Mouse (Mus musculus) embryonic facial prominence, embryonic 14.5 days (tissue): ENCODE data around the gene Tmem273. TPM values are rescaled to one million over a fixed set of nuclear protein-coding genes. Genes with fewer than 3 reads are reported as not detected.

Source experiments
- ATAC-seq: fragments of 200-750 bp; cut with Nextera tagmentation; 2 replicates; pipeline ENCODE4 v1.8.0; 2017; ENCODE audit warnings: low read depth, moderate number of reproducible peaks, moderate TSS enrichment
- DNase-seq: peaks from one replicate; pipeline ENCODE4 v3.0.0-alpha.2; 2015; ENCODE audit warnings: low spot score
- H3K27ac ChIP-seq: fragments of 300-500 bp; sonication (generic); replicated peaks from 2 replicates; pipeline ENCODE4 v1.5.1; 2014; ENCODE audit warnings: low read depth, mild to moderate bottlenecking, low read length, moderate library complexity
- H3K27me3 ChIP-seq: fragments of 300-500 bp; sonication (generic); replicated peaks from 2 replicates; pipeline ENCODE4 v1.6.1; 2014; ENCODE audit warnings: low read length; ENCODE audit not compliant: control insufficient read depth, insufficient read depth
- H3K36me3 ChIP-seq: fragments of 300-500 bp; sonication (generic); 2 replicates; pipeline ENCODE4 v1.6.1; 2014; ENCODE audit warnings: low read length, mixed read lengths; ENCODE audit not compliant: control insufficient read depth, insufficient read depth
- H3K4me1 ChIP-seq: fragments of 300-500 bp; sonication (generic); 2 replicates; pipeline ENCODE4 v1.6.1; 2014; ENCODE audit warnings: antibody characterized with exemption, low read length; ENCODE audit not compliant: control insufficient read depth, insufficient read depth
- H3K4me2 ChIP-seq: fragments of 300-500 bp; sonication (generic); 2 replicates; pipeline ENCODE4 v1.6.1; 2014; ENCODE audit warnings: low read depth, mild to moderate bottlenecking, low read length, moderate library complexity, mixed read lengths
- H3K4me3 ChIP-seq: fragments of 300-500 bp; sonication (generic); 2 replicates; pipeline ENCODE4 v1.5.1; 2014; ENCODE audit warnings: low read depth, mild to moderate bottlenecking, low read length
- H3K9ac ChIP-seq: fragments of 300-500 bp; sonication (generic); 2 replicates; pipeline ENCODE4 v1.6.1; 2014; ENCODE audit warnings: low read depth, mild to moderate bottlenecking, low read length, moderate library complexity, mixed read lengths
- H3K9me3 ChIP-seq: fragments of 300-500 bp; sonication (generic); 2 replicates; pipeline ENCODE4 v1.6.1; 2016; ENCODE audit warnings: low read length; ENCODE audit not compliant: control insufficient read depth
- WGBS: fragments of 180-500 bp; shearing (Covaris S2); extraction: QIAGEN DNeasy Blood & Tissue Kit; methylation state at CpG from one replicate; pipeline ENCODE4 v1.1.7; 2014; 5-methylcytosine and 5-hydroxymethylcytosine counted together
- polyA plus RNA-seq: library from polyadenylated mRNA; unstranded; fragments of >200 nt; fragmentation: Nextera tagmentation; extraction: Ambion mirVana; gene quantifications from 2 replicates; pipeline ENCODE4 v1.2.1, GENCODE M21; 2014

Gene Tmem273
- polyA plus RNA-seq, 1 experiment from 2014 or later, result 2.7 TPM

- no peaks in the 10 kb centered on the region for H3K36me3 ChIP-seq
- no peak overlapping the region for H3K9ac ChIP-seq
- H3K4me3 ChIP-seq, result no peak overlapping the region
- no peaks in the 10 kb centered on the region for H3K9me3 ChIP-seq
- WGBS, result 52% methylated on average over 7 of the region's 7 CpGs
- ATAC-seq, result no peak
- H3K4me2 ChIP-seq, result no peak overlapping the region
- H3K27ac ChIP-seq, result no peak overlapping the region
- no peaks in the 10 kb centered on the region for H3K27me3 ChIP-seq
- peaks cover 10% of the 10 kb centered on the region for H3K4me1 ChIP-seq
- DNase-seq, result no peak
These were observed 31.5 kb downstream of the Tmem273 start for GRCm38 (mm10) chr14:32817258-32817657.

DNA sequence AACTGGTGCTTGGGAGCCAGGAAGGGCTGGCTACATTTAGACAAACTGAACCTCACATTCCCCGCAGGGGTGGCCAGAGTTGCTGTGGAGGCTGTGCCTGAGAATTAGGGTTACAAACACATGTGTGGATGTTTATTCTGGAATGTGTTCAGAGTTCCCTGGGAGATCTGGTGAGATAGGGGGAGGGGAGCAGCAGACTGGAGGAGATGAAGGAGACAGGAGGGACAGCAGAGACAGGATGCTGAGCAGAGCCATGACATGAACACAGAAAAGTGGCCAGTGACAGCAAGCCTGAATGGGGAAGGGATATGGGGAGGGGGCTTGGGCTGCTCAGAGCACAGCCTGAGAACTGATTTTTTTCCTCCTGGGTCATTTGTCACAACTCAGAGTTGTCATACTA, 33.5 kb downstream of the Tmem273 start:
- Histone ChIP-seq H3K9me3 (no peaks in the 10 kb centered on the region), H3K36me3 (no peaks in the 10 kb centered on the region), H3K27ac (no peak overlapping the region), H3K9ac (no peak overlapping the region), H3K4me3 (no peak overlapping the region), H3K27me3 (no peaks in the 10 kb centered on the region), H3K4me1 (peaks cover 13% of the 10 kb centered on the region), H3K4me2 (no peak overlapping the region)
- ATAC-seq, result 0 out of 2 replicates have a peak, but pooled peaks have one; percentile 37
- peak; percentile 50 for DNase-seq
- WGBS, result 25% methylated on average over 1 of the region's 1 CpGs

- no peak for DNase-seq
These were observed 37.0 kb downstream of the Tmem273 start for GRCm38 (mm10) chr14:32822812-32823211.

DNA sequence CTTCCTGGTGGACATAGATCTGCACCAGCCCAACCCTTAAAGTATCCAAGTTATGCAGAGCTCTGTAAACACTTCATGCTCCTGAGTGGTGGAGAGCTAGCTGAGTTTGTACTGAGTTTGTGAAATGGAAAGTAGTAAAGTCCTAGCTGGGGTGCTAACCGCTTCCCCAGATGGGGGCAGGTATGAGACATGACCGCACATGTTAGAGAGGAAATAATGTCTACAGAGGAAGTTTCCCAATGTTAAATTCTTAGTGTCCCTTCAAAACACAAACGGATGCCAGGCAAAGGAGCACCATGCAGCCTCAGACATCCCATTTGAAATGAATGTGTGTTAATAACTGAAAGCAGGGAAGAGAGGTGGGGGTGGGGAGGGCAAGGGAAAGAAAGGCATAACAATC, 38.1 kb downstream of the Tmem273 start:
- Histone ChIP-seq H3K27ac (no peak overlapping the region), H3K36me3 (no peaks in the 10 kb centered on the region), H3K9me3 (no peaks in the 10 kb centered on the region), H3K4me2 (no peak overlapping the region), H3K27me3 (no peaks in the 10 kb centered on the region), H3K9ac (no peak overlapping the region), H3K4me3 (no peak overlapping the region), H3K4me1 (peaks cover 47% of the 10 kb centered on the region)
- ATAC-seq (no peak), DNase-seq (no peak)
- 65% methylated on average over 3 of the region's 3 CpGs for WGBS

More at GRCm38 (mm10) chr14:32822812-32823211, 37.0 kb downstream of the Tmem273 start:
- no peak for ATAC-seq
- peaks cover 40% of the 10 kb centered on the region for H3K4me1 ChIP-seq
- H3K4me2 ChIP-seq, result no peak overlapping the region
- no peaks in the 10 kb centered on the region for H3K27me3 ChIP-seq
- H3K9ac ChIP-seq, result no peak overlapping the region
- no peak overlapping the region for H3K4me3 ChIP-seq
- H3K27ac ChIP-seq, result no peak overlapping the region
- no peaks in the 10 kb centered on the region for H3K9me3 ChIP-seq
- 83% methylated on average over 4 of the region's 4 CpGs for WGBS
- no peaks in the 10 kb centered on the region for H3K36me3 ChIP-seq

DNA sequence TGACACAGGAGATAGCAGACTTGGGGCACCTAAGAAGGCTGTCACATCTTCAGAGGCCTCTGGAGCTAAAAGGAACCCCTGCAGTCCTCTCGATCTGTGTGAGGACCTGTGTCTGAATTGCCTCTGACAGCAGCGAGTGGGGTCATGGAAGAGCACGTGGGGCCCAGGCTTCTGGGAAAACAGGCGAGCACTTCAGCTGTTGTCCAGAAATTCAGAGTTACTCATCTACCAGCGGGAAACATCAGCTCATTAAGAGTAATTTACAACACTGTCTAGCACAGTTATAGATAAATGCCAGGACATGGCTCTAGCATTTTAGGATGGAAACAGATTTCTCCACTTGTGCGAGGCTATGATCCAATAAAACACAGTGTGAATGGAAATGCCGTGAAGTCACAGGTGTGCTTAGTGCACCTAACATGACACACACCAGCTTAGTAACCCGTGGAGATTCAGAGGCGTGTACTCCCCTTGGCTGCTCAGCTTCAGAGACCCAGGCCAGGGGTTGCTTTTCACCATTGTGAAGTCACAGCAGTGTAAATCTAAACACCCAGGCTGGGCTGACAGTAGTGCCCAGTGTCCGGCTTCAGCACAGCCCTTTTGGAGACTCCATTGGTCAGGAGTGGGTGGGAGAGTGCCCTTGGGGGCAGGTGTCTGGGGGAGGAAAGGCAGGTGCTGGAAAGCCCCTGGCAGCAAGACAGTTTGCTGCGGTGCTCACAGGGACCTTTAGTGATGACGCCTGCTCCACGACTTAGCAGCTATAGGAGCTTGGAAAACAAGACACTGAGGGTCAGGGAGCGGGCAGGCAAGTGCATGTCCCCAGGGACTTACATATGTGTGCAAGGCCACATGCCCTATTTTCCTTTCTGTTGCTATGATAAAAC, 38.7 kb downstream of the Tmem273 start:
- ATAC-seq (peak; percentile 62; the same call in 1 of the 2 replicates), DNase-seq (peak; percentile 62)
- peak overlapping the region; percentile 46 for H3K27ac ChIP-seq

DNA sequence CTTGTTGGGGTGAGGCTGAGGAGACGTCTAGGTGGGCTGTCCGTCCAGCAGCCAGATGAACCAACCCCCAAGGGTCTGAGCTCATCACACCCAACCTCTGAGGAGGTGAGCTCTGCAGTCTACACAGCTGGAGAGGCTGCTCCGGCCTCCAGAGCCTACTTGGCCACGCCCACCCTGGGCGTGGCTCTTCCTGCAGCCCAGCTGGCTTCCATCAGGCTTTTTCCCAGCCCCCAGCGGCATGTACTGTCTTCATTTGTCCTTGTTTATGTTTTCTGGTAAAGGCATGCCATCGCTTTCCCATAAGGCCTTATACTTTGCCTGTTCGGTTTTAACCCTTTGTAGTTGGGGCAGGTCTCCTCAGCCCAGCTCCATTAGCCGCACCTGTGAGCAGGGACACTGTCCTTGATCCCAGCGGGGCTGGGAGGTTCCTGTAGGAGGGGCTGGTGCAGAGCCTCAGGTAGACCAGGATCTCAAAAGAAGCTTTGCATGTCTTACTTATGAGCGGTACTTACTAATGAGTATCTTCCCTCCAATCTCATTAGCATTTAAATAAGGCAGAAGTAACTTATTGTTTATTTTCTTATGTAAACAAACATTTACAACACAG, 39.8 kb downstream of the Tmem273 start:
- ATAC-seq, result peak; percentile 89
- 5% methylated on average over 11 of the region's 11 CpGs for WGBS
- Histone ChIP-seq H3K27ac (peak overlapping the region; percentile 46; the same call in 1 of the 2 replicates), H3K9ac (no peak overlapping the region), H3K4me1 (peaks cover 40% of the 10 kb centered on the region), H3K36me3 (no peaks in the 10 kb centered on the region), H3K4me2 (peak overlapping the region; percentile 41), H3K4me3 (no peak overlapping the region), H3K9me3 (no peaks in the 10 kb centered on the region), H3K27me3 (no peaks in the 10 kb centered on the region)
- peak; percentile 95 for DNase-seq

More for the DNA sequence above, 38.7 kb downstream of the Tmem273 start:
- Histone ChIP-seq H3K9me3 (no peaks in the 10 kb centered on the region), H3K4me2 (no peak overlapping the region), H3K4me3 (no peak overlapping the region), H3K9ac (no peak overlapping the region), H3K4me1 (peaks cover 40% of the 10 kb centered on the region), H3K27me3 (no peaks in the 10 kb centered on the region), H3K36me3 (no peaks in the 10 kb centered on the region)
- 41% methylated on average over 14 of the region's 14 CpGs for WGBS

DNA sequence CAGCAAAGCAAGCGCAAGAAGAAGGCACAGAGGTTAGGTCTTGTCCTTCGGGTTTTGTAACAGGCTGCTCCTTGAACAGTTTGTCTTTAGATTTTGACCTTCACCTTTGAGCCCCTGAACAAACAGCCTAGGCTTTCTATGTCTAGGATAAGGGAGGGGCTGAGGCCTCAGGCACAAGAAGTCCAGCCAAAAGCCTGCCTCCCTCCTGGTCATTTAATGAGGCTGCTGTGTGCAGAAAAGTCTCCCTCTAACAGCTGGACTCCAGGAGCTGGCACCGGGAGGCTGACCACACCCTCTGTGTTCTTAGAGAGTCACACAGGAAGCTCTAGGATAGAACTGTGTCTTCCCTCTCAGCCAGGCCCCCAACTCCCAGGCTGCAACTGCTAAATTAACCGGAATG, 41.4 kb downstream of the Tmem273 start:
- H3K9ac ChIP-seq, result no peak overlapping the region
- H3K4me2 ChIP-seq, result no peak overlapping the region
- 49% methylated on average over 4 of the region's 4 CpGs for WGBS
- no peaks in the 10 kb centered on the region for H3K27me3 ChIP-seq
- ATAC-seq (no peak), DNase-seq (peak; percentile 22)
- H3K4me3 ChIP-seq, result no peak overlapping the region
- no peaks in the 10 kb centered on the region for H3K9me3 ChIP-seq
- no peak overlapping the region for H3K27ac ChIP-seq
- H3K36me3 ChIP-seq, result no peaks in the 10 kb centered on the region
- H3K4me1 ChIP-seq, result peaks cover 40% of the 10 kb centered on the region

DNA sequence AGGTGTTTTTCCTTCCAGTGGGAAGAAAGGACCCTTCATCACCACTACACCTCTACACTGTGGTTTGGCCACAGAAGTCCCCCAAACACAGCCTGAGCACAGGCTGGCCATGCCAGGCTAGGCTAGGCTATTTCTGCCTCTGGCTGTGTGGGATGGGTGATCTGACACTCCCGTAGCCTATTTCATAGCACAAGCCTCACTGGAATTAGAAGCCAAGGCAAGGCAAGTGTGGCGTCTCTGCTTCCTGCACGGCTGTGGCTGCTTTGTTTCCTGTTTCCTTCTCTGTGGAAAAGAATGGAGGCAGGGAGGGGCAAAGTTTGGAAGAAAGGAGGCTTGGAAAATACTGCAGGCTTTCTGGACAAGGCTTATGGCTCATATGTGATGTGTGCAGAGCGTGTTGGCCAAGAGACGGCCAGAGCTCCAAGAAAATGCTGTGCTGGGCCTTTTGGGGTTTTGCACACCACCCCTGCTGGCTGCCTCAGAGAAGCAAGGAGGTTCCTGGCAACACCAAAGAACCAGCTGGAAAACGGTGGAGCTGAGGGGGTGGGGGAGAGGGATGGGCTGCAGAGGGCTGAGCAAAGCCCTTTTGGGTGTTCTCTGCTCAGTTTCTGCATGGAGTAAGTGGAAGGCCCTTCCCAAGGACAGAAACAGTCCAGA, 42.4 kb downstream of the Tmem273 start:
- Histone ChIP-seq H3K4me2 (no peak overlapping the region), H3K27ac (peak overlapping the region; percentile 70), H3K9ac (no peak overlapping the region), H3K9me3 (no peaks in the 10 kb centered on the region), H3K27me3 (no peaks in the 10 kb centered on the region), H3K4me1 (peaks cover 40% of the 10 kb centered on the region), H3K4me3 (no peak overlapping the region), H3K36me3 (no peaks in the 10 kb centered on the region)
- DNase-seq, result peak; percentile 75
- WGBS, result 43% methylated on average over 6 of the region's 6 CpGs
- peak; percentile 41 for ATAC-seq
